Mouse (Mus musculus) urinary bladder, postnatal 36 days (tissue): ENCODE measurements around the gene Drap1.
A peak's percentile ranks its signal among the peaks of the same experiment; 100 is the strongest.

Experiments
- DNase-seq, 2 experiments: peaks; one replicate each; pipeline ENCODE4 v3.0.0; 2022; ENCODE audit warnings: low spot score in 2 of 2, mixed read lengths in 1 of 2

Gene Drap1

GRCm38 (mm10) chr19:5424782-5425741 is at the start of gene Drap1, which contains the start of gene AI837181:
Gene Drap1 (minus strand): TSS chr19:5424979.
Gene AI837181 (plus strand): TSS chr19:5425144.
- peak; percentile 88 to 94 for DNase-seq

- peak; percentile 79 to 87 for DNase-seq
Measured at GRCm38 (mm10) chr19:5473720-5474119, 48.9 kb upstream of the Drap1 start, which contains the start of gene Efemp2. Gene Efemp2 (plus strand): TSS chr19:5473954.

DNA sequence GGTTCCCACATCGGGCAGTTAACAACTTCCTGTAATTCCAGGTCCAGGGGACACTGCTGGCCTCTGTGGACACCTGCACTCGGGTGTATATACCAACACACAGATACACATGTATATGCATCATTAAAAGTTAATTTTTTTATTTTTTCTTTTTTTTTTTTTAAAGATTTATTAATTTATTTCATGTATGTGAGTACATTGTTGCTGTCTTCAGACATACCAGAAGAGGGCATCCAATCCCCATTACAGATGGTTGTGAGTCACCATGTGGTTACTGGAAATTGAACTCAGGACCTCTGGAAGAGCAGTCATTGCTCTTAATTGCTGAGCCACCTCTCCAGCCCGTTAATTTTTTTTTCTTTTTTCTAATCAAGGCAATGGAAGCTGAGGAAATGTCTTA is 48.1 kb upstream of the Drap1 start:
- DNase-seq: no peak

- DNase-seq: no peak
Measured at GRCm38 (mm10) chr19:5471846-5472245, 47.1 kb upstream of the Drap1 start.

GRCm38 (mm10) chr19:5468374-5468773 is 43.6 kb upstream of the Drap1 start, which contains the start of gene Ctsw:
Gene Ctsw (minus strand): TSS chr19:5468507.
- DNase-seq: no peak

- no peak for DNase-seq
Measured at GRCm38 (mm10) chr19:5466916-5467500, 42.2 kb upstream of the Drap1 start.

DNA sequence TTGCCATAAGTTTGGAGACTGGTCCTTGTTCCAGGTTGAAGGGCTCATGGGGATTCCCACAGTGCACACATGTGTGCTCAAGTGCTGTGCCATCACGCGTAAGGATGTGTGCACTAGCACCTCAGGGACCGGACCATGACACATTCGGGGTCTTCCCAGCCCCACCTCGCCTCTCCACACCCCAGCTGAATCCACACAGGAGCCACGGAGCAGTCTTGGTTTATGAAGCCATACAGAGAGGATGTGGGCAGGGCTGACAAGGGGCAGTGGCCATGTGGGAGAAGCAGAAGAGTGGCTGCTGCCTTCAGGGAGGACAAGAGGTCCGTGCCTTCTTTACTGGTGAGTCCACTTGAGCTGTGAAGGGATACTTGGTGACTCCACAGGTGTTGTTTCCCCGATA is 40.3 kb upstream of the Drap1 start:
- DNase-seq: no peak

- DNase-seq: no peak
Measured at GRCm38 (mm10) chr19:5463791-5464562, 39.2 kb upstream of the Drap1 start.

- DNase-seq: no peak
Measured at GRCm38 (mm10) chr19:5463212-5463611, 38.4 kb upstream of the Drap1 start.

DNA sequence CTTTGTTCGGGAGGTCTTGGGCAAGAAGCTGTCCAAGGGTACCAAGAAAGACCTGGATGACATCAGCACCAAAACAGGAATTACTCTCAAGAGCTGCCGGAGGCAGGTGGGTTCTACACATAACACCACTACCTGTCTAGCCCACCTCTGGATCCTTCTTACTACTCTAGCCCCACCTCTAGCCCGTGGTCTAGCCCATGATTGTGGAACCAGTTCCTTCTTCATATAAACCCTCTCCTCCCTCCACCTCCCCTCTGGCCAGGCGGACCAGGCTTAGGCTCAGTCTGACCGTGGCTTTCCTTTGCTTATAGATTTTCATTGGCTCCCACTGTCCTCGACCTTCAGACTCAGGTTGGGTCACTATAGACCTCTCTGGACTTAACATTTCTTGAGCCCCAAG is 36.6 kb upstream of the Drap1 start:
- no peak for DNase-seq

- DNase-seq: peak; percentile 88 to 90
Measured at GRCm38 (mm10) chr19:5460465-5460911, 35.7 kb upstream of the Drap1 start, which contains the start of gene Fibp. Gene Fibp (plus strand): TSS chr19:5460615.

DNA sequence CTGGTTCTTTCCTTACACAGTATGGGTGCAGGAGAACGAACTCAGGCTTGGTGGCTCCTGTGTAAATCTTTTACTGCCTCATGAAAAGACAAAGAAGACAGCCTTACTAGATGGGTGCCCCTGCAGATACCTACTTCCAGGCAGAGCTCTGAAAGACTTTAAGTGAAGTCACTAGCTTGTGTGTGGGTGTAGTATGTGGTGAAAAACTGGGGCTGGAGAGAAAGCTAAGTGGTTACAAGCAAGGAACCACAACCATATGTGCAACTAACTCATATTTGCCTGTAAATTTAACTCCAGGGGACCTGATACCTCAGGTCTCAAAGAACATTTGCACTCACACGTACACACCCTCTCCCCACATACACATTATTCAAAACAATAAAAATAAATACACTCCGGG is 35.1 kb upstream of the Drap1 start:
- DNase-seq: no peak

DNA sequence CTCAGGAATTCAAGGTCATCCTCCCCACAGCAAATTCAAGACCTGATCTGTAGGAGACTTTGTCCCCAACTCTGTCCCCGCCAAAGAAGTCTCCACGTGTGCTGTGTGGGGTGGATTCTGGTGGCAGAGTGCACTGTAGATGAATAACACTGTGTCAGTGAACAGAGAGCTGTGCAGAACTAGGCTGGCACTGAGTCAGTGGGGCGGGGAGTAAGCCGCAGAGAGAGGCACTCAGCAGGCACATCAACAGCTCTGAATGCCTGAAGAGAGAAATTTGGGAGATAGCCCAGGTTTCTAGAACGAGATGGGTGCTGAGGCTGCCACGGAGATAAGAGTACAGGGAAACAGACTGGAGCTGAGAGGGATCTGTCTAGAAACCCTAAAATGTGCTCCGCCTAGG is 34.2 kb upstream of the Drap1 start:
- DNase-seq: no peak

DNA sequence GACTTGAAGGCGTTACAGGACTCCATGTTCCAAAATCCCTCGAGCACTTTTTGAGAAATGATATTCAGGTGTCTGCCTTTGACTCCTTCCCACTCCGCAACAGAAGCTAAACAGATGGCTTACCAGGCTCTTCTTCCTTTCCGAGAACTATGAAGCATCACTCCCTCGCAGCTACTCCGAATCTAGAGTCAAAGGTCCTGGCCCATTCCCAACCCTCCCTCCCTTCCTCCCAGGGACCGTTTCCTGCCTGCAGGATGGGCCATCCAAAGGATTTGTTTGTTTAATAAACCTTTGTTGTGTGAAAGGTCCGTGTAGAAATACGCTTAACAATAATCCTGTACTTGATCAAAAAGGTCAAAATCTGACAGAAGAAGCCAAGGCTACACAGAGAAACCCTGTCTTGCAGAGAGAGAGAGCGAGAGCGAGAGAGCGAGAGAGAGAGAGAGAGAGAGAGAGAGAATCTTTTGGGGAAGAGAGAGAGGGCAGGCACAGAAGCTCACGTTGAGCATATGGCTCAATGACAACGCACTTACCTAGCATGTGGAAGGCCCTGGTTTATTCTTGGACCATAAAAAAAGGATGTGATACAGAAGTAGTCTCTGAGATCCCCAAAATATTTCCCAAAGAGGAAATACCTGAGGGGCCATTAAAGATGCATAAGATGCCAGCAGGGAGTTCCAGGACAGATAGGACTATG is 33.1 kb upstream of the Drap1 start, which contains the start of gene Ccdc85b:
Ccdc85b (minus strand) TSS at position 149 of the 697 bp plus-strand sequence.
- DNase-seq: no peak

- peak; percentile 94 to 95 for DNase-seq
Measured at GRCm38 (mm10) chr19:5456922-5457745, 32.4 kb upstream of the Drap1 start.

DNA sequence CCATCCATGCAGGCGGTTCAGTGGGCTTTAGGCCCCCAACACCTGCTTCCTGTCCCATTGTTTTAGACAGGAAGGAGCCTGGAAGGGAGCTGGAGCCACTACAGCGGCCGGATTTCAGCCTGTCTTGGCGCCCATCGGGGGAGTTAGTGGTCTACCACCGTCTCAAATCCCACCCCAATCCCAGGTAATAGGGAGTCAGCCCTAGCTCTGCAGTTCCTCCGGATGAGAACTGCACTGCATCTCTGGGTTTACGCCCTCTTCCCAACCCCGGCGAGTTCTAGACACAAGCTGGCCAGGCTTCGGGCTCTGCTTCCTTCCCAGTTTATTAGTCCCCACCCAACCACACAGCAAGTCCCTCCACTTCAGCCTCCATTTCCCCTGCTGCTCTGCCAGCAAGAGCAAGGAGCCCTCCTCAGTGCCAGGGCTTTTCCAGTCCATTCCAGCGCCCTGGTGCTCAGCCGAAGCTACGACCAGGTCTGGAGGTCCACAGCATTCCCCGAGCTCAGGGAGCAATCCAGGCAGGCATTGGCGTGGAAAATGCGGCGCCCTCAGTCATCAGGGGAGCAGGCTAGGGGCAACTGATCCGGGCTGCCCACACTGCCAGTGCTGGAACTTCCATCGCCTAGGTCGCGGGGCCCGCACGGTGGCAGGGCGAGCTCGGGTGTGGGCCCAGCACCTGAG is 31.6 kb upstream of the Drap1 start:
- DNase-seq: no peak

- DNase-seq: no peak
Measured at GRCm38 (mm10) chr19:5455568-5455967, 30.8 kb upstream of the Drap1 start.

DNA sequence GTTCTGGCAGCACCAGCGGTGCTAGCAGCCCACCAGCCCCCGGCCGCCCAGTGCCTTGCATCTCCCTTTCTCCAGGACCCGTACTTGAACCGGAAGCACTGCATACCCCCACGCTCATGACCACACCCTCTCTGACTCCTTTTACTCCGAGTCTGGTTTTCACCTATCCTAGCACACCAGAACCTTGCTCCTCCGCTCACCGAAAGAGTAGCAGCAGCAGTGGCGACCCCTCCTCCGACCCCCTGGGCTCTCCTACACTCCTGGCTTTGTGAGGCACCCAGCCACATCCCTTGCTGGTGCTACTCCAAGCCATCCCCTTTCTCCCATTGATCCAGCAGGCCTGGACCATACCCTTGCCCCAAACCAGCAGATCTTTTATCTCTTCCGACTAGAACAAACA is 30.3 kb upstream of the Drap1 start:
- no peak for DNase-seq

- no peak for DNase-seq
Measured at GRCm38 (mm10) chr19:5451766-5452165, 27.0 kb upstream of the Drap1 start.

- DNase-seq: no peak
Measured at GRCm38 (mm10) chr19:5449673-5450072, 24.9 kb upstream of the Drap1 start.
